Mouse (Mus musculus) skeletal muscle tissue, adult 2 months (tissue): ENCODE data around the gene Clip2.

Source experiments
- DNase-seq: peaks from one replicate; pipeline ENCODE4 v3.0.0-alpha.2; 2012; ENCODE audit warnings: low read depth, low spot score

The Clip2 gene

DNA sequence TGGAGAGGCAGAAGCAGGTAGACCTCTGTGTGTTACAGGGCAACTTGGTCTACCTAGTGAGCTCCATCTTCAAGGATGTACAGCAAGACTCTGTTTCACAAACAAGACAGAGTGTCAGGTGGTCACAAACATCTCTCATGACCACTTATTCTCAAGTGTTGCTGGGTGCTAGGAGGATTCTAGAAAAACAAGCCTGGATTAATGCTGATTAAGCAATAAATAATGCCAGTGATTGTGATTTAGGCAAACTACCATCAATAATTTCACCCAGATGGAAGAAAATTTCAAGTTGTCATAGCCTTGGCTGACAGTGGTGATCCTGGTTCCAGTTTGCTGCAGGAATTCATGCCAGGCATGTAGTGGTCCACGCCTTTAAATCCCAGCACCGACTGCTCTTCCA, 12.0 kb upstream of the Clip2 start:
- DNase-seq: no peak

DNA sequence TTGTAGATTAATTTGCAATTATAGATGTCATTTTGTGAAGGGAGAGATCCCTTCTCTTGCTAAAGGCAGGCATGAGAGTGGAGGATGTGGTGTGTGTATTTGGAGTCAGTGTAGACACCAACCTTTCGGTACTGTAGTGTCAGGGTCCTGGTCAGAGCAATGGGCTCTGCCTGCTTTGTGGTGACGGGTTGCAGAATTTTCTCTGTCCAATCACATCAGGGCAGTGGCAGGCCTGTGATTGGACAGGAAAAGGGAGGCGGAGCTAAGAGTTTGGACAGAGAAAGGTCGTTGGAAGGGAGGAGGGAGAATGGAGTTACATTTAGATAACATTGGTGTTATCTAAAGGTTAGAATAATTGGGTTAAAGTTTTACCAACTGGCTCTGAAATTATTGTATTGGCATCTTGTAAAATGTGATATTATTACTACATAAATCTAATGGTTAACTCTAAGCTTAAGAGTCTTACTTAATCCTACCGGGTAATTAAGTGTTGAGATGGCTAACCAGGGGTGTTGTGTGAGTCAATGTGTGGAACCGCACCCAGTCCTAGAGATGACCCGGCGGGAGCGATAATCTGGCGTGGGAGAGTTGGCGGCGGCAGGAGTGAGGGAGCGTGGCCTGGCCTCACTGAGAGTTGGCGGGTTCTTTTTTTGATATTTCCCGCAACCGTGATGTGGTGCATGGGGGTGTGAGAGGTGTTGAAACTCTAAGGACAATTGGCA, 8.4 kb upstream of the Clip2 start:
- DNase-seq: no peak

DNA sequence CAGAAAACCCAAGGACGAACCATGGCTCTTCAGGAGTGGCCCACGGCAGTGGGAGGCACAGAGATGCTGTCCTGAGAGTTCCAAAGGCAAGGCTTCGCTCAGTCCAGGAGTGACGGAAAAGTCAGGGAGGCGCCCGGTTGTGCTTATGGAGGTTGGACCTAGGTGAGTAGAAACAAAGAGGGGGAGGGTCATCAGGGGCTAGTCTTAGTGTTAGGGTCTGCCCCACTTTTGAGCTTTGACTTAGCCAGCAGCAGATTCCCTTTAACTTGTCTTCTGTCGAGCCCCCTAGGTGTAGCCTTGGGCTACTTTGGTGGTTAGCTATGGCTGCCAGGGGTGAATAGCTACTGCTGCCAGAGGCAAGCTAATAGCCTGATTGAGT, 7.8 kb upstream of the Clip2 start, which contains the start of gene Syna:
TSS of gene Syna (minus strand) at position 101 of the 379 bp plus-strand sequence.
- DNase-seq: no peak

DNA sequence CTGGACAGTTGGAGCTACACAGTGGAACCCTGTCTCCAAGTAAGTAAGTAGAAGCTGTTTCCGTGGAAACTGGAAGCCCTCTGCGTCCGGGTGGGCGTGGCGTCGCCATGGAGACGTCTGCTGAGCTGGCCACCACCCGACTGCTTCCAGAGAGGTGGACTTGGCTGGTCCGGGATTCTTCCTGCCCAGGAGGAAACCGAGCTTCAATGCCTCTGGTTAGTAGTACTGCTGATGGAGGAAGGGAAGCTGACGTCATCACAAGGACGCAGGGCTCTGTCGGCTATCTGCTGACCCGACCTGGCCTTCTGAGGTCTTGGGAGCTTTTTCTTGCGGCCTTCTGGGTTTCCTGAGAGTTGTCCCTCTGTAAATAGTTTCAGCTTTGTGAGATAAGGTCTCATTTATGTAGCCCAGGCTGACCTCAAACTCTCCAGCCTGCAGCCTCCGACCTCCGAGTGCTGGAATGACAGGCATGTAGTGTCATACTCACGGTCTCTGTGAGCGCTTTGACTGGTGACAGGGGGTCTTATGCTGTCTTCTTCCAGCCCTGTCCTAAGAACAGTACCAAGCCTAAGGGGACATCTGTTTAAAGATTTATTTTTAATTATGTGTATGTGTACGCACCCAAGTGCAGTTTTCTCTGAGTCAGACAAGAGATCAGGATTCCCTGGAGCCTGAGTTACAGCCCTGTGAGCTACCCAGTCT, 3.4 kb upstream of the Clip2 start:
- DNase-seq: peak; percentile 52

DNA sequence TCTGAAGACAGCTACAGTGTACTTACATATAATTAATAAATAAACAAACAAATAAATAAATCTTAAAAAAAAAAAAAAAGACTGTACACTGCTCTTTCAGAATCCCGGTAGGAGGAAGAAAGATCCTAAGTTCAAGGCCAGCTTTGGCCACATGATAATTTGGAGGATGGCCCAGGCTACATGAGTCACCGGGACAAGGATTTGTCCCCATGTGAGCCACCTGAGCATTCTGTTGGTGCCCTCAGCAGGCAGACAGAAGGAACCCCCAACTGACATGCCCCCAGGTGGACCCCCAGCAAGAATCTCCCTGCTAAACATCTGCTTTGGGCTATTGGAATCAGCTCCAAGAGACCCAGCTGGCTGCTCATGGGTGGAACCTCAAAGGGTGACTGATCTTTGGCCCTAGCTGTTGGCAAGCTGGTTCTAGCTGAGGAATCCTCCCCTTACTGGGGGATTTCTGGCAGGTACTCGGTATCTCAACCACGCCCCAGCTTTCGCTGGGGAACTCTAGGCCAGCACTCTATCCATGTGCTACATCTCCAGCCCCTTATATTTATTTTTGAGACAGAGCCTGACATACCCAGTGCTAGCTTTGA, 1.8 kb upstream of the Clip2 start:
- DNase-seq: no peak

DNA sequence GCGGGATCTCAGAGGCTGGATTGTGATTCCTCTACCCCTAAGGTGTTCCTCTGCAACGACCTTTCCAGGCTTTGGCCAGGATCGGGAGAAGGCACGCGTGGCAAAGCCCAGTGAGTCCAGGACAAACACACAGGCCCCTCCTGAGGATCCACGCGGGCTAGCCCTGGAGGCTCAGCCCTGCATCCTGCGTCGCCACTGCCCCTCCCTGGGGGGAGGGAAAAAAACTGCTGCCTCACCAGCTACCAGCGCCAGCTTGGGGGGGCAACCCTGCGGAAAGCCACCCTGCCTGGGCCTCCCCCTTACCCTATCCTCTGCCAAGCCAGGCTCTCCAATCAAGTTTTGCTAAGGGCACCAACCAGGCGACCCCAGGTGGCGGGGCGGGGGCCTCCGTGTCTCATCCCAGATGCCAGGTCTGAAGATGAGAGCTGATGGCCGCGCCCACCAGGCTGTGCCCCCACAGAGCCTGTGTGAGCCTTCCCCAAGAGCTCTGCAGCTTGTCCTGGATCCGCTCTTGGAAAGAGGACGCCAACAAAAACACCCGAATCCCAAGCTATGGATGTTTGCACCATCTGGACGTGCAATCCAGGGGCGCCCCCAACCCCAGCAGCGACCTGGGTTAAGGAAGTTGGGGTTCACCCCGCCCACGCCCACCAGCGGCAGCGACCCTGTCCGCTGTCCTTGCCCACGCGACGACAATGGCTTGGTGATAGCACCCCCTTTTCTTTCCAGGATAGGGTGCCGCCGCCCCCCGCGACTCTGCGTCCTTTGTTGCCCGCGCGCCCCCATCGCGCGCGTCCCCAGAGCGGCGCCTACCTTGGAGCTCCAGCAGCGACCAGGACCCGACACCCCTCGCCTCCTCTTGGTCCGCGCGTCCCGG, 763 bp downstream of the Clip2 start:
- DNase-seq: no peak

DNA sequence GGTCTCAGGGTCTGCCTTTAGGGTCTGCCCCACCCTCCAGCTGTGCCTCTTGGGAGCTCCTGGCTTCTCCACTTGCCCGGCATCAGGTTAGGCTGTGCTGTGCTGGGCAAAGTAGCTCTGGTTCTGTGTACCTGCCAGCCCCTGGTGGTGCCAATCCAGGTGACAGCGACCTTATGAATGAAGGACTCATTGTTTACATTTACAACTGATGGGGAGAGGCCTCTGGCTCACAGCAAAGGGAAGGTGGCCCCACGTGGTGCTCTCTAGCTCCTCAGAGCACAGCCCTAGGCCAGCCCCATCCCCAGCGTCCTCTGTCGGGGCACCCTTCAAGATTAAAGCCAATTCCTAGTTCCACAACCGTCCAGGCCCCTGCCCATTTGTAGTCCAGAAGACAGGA, 1.4 kb downstream of the Clip2 start:
- DNase-seq: no peak

DNA sequence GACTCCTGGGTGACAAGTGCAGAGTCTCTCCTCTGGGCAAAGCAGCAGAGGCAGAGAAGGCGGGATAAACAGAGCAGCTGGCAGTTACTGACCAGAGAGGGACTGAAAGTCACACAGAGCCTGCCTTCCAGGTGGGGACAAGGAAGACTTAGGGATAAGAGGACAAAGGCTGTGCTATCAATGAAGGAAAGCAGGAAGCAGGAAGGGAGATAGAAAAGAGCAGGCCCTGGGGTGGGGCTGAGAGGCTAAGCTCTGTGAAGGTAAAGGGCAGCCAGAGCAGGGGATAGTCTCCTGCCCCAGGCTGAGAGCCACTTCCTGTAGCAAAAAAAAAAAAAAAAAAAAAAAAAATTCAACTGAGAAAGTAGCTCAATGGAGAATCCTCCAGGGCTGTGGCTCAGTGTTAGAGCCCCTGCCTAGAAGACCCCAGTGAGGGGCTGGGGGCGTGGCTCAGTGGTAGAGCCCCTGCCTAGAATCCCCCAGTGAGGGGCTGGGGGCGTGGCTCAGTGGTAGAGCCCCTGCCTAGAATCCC, 2.5 kb downstream of the Clip2 start:
- DNase-seq: no peak

DNA sequence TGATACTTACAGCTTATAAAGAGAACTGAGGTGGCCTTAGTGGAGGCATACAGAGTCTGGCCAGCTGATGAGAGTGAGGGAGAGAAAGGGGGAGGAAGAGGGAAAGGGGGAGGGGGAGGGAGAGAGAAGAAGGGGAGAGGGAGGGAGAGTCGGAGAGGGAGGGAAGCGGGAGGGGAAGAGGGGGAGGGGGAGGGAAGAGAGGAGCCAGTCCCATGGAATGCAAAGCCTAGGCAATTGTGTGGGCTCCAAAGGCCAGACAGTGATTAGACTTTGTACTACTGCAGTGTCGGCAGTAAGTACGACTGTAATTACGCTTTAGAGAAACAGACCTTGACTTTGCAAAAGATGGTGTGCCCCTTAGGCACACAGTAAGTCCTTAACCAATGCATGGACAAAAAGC, 3.9 kb downstream of the Clip2 start:
- DNase-seq: no peak

DNA sequence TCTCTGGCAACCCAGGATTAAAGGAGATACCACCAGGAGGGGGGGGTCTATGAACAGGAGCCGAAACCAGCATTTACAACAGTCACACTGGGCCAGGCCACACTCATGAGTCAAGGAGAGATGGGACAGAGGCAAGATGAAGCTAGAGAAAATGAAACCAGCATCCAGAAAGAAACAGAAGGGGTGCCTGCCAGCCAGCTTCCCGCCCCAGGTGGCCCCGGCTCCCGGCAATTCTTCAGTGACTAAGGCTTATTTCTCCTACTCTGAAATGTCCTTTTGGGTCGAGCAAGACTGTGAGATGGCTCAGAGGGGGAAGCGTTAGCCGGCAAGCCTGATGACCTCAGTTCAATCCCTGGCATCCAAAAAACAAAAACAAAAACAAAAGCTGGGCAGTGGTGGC, 5.4 kb downstream of the Clip2 start:
- DNase-seq: no peak

DNA sequence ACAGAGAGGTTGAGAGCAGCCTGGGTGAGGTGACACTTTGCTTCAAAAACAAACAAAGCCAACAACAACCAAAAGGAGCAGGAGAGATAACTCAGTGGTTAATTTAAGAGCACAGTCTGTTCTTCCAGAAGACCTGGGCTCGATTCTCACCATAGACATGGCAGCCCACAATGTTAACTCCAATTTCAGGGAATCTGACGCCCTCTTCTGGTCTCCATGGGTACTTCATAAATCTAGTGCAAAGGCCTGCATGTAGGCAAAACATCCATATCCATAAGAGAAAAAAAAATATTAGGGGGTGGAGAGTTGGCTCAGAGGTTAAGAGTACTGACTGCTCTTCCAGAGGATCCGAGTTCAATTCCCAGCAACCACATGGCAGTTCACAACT, 7.0 kb downstream of the Clip2 start:
- DNase-seq: no peak

DNA sequence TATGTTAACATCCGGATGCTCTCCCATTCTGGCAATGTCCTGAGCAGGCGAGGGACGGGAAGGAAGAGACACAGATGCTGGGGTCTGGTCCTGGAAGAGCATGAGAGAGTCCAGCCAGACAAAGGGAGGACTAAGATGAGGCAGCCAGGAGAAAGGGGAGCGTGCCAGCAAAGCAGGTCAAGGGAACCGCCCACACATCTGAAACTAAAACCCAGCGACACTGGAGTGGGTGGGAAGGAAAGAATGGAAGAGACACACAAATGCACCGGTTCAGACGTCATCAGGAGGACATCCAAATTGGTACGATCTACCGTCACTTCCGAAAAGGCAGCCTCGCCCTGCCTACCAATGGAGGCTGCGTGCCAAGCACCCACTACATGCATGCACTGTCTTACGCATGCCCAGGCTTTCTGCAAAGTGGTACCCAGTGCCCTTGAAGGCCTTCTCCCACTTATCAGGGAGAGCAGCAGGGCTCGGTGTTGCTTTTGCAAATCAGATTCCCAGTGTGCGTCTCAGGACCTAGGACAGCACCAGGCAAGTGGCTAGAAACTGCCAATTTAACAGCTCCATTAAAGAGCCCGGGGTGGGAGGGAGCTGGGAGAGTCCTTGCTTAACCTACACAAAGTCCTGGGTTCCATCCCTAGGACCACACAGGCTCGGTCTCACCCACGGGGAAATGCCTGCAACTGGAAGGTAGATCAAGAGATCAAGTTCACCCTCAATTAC, 7.6 kb downstream of the Clip2 start:
- no peak for DNase-seq

DNA sequence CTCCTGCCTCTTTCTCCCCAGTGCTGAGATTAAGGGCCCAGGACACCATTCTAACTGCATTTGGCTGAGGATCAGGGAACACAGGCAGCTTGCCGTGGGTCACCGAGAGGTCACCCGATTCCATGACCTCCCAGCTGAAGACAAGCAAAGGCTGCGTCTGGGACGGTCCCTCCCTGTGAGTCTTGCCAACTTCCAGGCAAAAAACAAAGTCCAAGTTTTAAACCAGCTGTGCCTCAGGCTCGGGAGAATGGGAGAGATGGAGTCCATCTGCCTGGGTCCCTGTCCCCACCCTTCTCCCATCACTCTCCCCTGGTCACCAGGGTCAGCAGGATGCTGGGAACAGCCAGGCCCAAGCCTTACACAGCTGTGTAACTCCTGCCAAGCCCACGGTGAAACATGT, 10.6 kb downstream of the Clip2 start:
- DNase-seq: peak; percentile 84

DNA sequence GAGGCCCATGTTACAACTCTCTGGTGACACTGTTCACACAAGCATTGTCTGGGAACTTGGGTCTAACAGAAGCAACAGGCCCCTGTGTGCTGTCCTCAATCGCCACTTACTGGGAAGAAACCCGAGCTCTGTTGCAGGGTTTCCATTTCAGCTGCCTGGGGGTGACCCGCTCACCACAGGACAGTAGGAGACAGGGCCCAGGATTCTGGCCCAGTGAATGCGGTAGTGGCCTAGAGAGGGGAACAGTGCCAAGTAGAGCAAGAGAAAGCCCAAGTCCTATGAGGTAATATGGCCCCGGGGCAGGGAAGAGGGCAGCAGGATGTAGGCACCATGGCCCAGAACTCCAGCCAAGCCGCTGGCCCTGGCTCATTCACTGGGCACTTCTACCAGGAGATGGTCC, 11.4 kb downstream of the Clip2 start:
- DNase-seq: peak; percentile 53

DNA sequence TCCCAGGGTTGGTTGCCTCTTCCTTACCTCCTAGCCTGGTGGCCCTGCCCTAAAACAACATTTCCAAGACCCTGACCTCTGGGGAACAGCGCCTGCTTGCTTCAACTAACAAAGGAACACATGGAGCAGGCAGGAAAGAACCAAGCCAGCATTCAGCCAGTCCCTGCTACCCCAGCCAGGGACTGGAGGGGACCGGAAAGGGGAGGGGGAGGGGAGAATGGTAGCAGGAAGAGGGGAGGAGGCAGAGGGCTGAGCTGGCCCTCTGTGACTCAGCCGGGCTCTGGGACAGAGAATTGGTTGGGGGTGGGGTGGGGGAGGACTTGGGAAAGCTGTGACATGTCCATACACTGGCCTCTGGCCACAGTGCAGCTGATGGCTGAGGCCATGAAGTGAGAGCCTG, 12.3 kb downstream of the Clip2 start:
- peak; percentile 72 for DNase-seq

DNA sequence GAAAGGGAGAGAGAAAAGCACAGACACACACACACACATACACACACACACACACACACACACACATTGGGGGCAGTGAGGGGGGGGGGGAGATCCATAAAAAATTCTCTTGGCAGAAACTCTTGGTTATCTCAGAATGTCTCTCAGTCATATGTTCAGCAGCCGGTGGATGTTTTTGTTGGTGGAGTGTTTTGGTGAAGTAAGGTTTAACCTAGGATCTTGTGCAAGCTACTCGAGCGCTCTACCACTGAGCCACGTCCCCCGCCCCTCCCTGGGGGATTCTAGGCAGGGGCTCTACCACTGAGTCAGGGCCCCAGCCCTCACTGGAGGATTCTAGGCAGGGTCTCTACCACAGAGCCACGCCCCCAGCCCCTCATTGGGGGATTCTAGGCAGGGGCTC, 16.2 kb downstream of the Clip2 start:
- no peak for DNase-seq

DNA sequence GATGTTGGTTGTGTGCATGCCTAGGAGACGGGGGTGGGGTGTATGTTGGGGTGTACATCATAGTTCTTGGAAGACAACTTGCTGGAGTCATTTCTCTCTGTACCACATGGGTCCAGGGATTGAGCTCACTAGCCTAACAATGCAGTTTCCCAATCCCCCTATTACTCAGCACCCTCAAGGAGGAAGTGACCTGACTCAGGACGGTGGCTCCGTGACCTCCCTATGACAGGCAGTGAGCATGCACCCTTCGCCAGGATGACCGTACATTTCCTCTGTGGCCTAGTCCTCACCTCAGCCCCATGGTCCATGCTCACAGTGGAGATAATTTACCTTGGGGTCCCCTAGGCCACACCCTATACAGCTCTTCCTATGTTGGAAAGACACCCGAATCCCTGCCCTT, 19.8 kb downstream of the Clip2 start:
- DNase-seq: no peak

DNA sequence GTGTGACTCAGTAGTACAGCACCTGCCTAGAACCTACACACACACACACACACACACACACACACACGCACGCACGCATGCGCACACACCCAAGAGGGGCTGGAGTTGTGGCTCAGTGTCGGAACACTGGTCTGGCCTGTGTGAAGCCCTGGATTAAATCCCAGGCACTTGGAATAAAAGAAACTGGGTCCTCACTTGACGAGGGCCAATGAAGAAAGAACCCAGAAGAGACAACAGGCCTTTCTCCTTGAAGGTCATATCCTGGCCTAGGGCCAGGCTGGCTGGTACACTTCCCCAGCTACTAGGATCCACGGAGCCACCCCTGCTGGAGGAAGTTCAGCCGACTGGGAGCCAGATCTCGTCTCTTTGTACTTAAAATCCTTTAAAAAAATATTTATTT, 20.6 kb downstream of the Clip2 start:
- DNase-seq: no peak

DNA sequence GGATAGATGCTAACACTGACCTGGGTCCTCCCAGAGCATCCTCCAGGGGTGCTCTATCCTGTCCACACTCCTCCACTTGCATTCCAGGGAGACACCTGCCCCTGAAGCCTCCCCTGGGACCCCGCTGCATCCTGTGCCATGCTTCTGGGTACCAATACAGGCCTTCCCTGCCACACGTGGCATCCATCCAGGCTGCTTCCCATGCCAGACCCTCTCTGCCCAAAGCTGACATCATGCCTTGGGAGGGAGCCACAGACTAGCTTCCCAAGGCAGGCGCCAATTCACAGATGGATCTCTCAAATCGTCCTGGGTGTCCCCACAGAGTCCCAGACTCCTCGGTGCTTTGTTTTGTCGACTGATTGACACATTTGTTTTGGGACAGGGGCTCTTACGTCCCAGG, 21.4 kb downstream of the Clip2 start:
- no peak for DNase-seq

DNA sequence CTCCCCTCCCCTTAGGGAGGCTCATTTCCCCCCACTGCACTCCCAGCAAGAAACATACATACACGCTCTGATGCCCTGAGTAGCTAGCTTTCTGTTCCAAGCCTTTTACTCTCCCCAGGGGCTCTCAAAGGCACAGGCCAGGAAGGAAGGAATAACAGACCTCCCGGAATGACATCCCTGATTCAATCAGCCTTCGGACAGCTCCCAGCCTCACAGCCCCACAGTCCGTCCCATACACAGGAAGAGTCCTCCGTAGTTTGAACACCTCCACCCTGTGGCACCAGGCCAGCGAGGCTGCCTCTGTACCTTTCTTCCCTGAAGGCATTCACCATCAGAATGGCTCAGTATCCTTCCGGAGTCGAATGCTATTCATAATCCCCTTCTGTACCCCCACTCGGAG, 23.7 kb downstream of the Clip2 start:
- DNase-seq: no peak
